Mouse (Mus musculus) frontal cortex, postnatal 10 days (tissue): Measurements from ENCODE around the gene Zkscan4.

ENCODE experiments used
- DNase-seq, 2 experiments: peaks; one replicate each; pipeline ENCODE4 v3.0.0; 2022; ENCODE audit warnings: low spot score in 2 of 2, mixed read lengths in 1 of 2

Zkscan4 gene

GRCm38 (mm10) chr13:21506221-21506649, 27.5 kb downstream of the Zkscan4 start:
- DNase-seq: peak; percentile 34 to 64

GRCm38 (mm10) chr13:21530136-21530535, 51.4 kb downstream of the Zkscan4 start:
- no peak for DNase-seq

- DNase-seq: peak; percentile 65 to 82
Measured at GRCm38 (mm10) chr13:21530781-21531201, 52.1 kb downstream of the Zkscan4 start, which contains the start of gene Zkscan8. Gene Zkscan8 (minus strand): TSS chr13:21531120.
